Mouse (Mus musculus): ENCODE measurements around the gene Tns3.

Gene Tns3

GRCm38 (mm10) chr11:8664393-8664743 lies at the start of gene Tns3:
Gene Tns3, minus strand, starts transcription at chr11:8664535.
- DNase-seq = peak; percentile 70

GRCm38 (mm10) chr11:8706246-8707041 lies 42.1 kb upstream of the Tns3 start:
- no peak for DNase-seq

GRCm38 (mm10) chr11:8705156-8705555 lies 40.8 kb upstream of the Tns3 start:
- no peak for DNase-seq

DNA sequence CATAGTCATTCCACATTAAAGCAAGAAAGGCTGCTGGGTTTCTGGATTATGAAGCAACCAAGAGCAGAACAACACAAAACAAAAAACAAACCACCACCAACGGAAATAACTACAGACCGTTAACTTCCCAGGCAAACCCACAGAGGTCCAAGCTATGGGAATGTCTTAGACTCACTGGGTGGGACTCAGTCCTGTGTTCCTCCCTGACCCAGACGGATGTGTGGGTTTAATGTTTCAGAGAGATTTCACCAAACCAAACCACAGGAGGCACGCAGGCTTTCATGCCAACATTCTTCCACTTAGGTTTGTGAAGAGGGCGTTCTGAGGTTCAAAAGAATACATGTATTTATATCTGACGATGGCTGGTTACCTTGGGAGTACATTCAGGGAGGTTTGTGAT lies 39.5 kb upstream of the Tns3 start:
- no peak for DNase-seq

- no peak for DNase-seq
Observed at GRCm38 (mm10) chr11:8702532-8702886, 38.2 kb upstream of the Tns3 start.

- DNase-seq = no peak
Observed at GRCm38 (mm10) chr11:8701845-8702531, 37.7 kb upstream of the Tns3 start.

- DNase-seq = no peak
Observed at GRCm38 (mm10) chr11:8701400-8701799, 37.1 kb upstream of the Tns3 start.

DNA sequence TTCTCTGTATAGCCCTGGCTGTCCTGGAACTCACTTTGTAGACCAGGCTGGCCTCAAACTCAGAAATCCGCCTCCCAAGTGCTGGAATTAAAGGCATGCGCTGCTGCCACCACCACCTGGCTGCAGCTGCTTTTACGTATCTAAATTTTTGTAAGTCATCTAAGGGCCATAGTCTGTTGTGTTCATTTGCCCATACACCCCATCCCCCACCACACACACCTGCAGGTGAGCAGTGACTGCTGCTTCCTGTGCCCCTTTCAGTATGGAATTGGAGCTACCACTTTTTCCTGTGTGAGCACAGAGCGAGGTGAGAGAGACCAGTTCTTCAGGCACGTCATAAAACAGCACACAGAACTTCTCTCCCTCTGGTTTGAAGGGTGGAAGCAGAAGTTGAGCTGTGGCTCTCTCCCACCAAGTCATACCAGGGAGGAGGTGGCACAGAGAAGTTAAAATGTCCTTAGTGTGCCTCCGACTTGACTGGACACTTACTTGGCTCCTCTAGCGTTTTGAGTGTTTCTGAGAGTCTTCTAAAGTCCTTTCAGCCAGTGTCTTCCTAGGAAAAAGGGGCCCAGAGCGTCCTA lies 36.4 kb upstream of the Tns3 start:
- DNase-seq = peak; percentile 78

DNA sequence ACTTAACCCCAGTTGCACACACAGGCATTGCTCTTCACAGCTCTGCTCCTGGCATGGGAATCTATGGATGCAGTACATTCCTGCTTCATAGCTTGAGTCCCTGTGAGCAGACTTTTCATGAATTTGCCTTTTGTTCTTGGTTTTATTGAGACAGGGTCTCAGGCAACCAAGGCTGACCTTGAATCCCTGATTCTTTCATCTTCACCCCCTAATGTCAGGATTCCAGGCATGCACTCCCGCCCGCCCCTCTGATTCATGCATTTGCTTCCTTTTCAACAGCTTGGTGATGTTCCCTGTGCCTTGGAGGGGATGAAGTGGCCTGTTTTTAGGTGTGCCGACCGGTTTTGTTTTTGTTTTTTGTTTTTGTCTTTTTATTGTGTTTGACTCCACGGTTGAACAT lies 35.4 kb upstream of the Tns3 start:
- DNase-seq = no peak

- no peak for DNase-seq
Observed at GRCm38 (mm10) chr11:8697670-8698069, 33.3 kb upstream of the Tns3 start.

GRCm38 (mm10) chr11:8694096-8694495 lies 29.8 kb upstream of the Tns3 start:
- no peak for DNase-seq

- no peak for DNase-seq
Observed at GRCm38 (mm10) chr11:8692536-8693471, 28.5 kb upstream of the Tns3 start.

DNA sequence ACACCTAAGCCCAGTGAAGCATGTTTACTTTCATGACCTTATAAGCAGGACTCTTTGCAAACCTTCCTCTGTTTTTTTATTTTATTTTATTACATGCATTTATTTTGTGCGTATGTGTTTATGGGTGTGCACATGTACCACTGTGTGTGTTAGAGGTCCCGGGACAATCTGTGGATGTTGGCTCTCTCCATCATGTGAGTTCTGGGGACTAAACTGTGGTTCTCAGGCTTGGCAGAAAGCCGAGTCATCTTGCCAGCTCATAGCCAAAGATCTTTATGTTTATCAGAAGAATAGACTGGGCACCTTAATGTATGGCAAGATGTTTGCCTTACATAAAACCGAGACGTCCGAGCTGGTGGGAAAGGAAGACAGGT lies 27.8 kb upstream of the Tns3 start:
- no peak for DNase-seq

DNA sequence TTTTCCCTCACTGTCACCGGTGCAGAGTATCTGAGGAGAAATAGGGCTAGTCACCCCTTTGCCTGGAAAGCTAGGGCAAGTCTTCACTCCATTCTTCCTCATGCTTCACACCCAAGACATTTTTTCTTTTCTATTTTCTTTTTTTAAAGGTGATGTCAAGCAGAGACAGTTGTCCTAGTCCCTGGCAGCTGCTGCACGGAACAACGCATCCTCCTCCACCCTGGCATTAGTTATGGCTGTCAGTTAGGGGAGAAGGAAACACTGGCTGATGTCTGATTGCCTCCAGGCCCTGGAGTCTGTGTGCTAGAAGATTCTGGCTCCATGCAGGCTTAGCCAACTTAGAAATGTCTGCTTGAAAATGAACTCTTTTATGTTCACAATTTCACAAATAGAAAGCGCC lies 27.3 kb upstream of the Tns3 start:
- DNase-seq = no peak

DNA sequence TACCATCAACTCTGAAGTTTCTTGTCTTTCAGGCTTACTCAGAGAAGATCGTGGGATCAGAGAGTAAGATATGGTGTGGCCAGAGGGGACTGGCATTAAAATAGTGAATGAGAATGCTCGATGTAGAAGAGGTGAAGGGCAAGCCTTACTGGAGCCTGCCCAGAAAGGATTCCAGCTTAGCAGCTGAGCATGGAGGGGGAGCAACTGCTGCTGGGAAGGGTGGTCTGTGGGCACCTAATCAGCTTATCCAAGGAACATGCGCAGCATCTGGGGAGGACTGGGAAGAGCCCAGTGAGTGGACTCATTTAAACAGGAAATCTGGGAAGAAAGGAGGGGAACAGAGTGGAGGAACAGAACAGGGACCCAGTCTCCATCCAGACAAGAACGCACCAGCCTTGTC lies 26.3 kb upstream of the Tns3 start:
- no peak for DNase-seq

DNA sequence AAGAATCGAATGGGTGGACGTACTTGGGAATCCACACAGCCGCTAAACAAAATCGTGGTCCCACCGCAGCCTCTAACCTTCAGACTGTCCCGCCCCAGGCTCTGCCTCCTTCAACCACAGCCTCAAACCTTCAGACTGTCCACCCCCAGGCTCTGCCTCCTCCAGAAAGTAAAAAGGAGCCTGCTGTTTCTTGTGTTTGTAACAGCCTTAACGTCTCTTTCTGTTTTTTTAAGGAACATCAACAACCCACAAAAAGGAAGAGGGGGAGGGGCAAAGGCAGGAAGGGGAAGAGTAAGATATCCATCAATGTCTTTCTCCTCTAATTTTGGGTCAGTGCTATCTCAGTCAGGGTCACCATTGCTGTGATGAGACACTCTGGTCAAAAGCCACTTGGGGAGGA lies 25.2 kb upstream of the Tns3 start:
- peak; percentile 51 for DNase-seq

- DNase-seq = no peak
Observed at GRCm38 (mm10) chr11:8688907-8689306, 24.6 kb upstream of the Tns3 start.

DNA sequence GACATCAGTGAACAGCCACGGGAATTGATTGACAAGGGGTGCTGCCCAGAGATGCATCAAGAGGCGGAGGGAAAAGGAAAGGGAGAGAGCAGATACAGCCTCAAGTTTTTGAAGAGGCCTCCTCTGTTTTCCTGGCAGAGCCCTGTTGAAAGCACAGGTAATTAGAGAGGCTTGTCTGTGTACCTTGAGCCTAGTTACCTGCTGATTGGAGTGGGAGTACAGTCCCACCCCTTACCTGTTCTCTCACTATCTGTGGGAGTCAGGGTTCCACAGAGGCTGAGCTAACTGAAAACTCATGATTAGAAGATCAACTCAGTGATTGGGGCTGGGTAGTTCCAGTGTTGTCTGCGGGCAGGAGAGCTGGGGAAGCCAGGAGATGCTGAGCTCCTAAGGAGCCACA lies 22.2 kb upstream of the Tns3 start:
- no peak for DNase-seq

- no peak for DNase-seq
Observed at GRCm38 (mm10) chr11:8686061-8686460, 21.7 kb upstream of the Tns3 start.

DNA sequence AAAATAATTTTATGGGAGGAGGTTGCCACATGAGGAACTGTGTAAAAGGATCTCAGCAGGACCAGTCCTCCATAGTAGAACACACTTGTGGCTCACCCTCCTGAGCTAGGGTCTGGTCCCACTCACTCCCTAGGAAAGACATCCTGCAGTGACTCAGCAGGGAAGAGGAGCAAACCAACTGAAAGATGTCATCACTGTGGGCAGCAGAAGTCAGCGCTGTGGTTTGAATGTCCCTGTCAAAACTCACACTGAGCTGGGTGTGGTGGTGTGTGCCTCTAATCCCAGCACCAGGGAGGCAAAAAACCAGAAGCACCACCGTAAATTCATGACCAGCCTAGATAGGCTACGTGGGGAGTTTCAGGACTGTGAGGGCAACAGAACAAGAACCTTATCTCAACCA lies 20.9 kb upstream of the Tns3 start:
- DNase-seq = no peak

GRCm38 (mm10) chr11:8684262-8684661 lies 19.9 kb upstream of the Tns3 start:
- DNase-seq = peak; percentile 53

DNA sequence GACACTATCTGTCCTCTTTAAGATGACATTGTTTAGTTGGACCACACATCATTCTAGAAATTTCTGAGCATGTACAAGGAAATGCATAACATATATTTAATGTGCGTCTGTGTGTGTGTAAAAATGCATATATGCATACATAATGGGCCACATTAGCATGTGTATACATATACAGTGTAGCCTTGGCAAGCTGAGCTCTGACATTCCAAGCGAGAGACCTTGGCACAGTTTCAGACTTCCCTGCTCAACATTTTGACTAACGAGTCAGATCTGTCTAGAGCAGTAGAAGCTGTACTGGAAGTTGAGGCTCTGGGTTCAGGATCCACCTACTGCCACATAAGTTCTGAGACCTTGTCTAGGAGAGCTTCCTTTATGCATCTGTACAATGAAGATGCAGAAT lies 17.0 kb upstream of the Tns3 start:
- no peak for DNase-seq

DNA sequence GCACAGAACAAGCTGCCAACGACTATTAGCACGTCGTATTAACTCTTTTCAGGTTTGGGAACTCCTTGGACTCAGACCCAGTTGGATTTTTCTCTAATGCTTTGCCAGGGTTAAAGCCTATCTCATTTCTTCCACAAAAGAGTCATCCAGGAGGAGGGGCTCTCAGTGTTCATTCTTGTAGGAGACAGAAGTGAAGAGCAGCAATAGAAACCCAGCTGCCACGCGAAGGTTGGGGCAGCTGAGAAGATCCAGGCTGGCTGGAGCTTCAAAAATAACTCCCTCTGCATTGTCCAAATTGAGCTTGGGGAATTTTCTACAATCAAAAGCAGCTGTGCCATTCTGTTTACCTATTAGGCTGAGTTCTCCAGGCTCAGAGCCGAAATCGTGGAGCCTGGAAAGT lies 16.3 kb upstream of the Tns3 start:
- DNase-seq = no peak

Measured in thymus, postnatal 4 days (tissue).